Mouse (Mus musculus) C2C12 (cell line): ENCODE data around the gene Specc1l. TPM values are rescaled to one million over a fixed set of nuclear protein-coding genes. Genes with fewer than 3 reads are reported as not detected.
A peak's percentile ranks its signal among the peaks of the same experiment; 100 is the strongest.

Experiments
- H3K27me3 ChIP-seq: one replicate; pipeline ENCODE4 v1.6.1; 2011; ENCODE audit not compliant: control insufficient read depth, insufficient read depth, insufficient read length
- H3K36me3 ChIP-seq: one replicate; pipeline ENCODE4 v1.6.1; 2011; ENCODE audit not compliant: control insufficient read depth, insufficient read depth
- H3K4me3 ChIP-seq: one replicate; pipeline ENCODE4 v1.5.1; 2011; ENCODE audit warnings: mild to moderate bottlenecking, control low read depth; ENCODE audit not compliant: poor library complexity, insufficient read depth, severe bottlenecking
- H3K79me2 ChIP-seq: one replicate; pipeline ENCODE4 v1.6.1; 2011; ENCODE audit not compliant: control insufficient read depth, insufficient read depth
- H3K79me3 ChIP-seq: one replicate; pipeline ENCODE4 v1.6.1; 2011; ENCODE audit warnings: low read depth, control low read depth
- H3ac ChIP-seq: one replicate; pipeline ENCODE3; 2011; ENCODE audit warnings: low read depth; ENCODE audit not compliant: control insufficient read depth, insufficient read length
- CEBPB ChIP-seq: IDR thresholded peaks from one replicate; pipeline ENCODE4 v1.6.1; 2011; ENCODE audit warnings: low read depth, mild to moderate bottlenecking, control low read depth, moderate library complexity
- CTCF ChIP-seq: IDR thresholded peaks from one replicate; pipeline ENCODE4 v1.5.1; 2011; ENCODE audit not compliant: control insufficient read depth, insufficient read depth, insufficient read length
- FOSL1 ChIP-seq: IDR thresholded peaks from one replicate; pipeline ENCODE4 v1.8.0; 2011; ENCODE audit warnings: mild to moderate bottlenecking, low read length; ENCODE audit not compliant: poor library complexity, insufficient read depth, severe bottlenecking
- MAX ChIP-seq: IDR thresholded peaks from one replicate; pipeline ENCODE4 v1.6.1; 2011; ENCODE audit warnings: mild to moderate bottlenecking, control low read depth
- MYOD1 ChIP-seq: IDR thresholded peaks from one replicate; pipeline ENCODE4 v1.6.1; 2011; ENCODE audit warnings: low read depth; ENCODE audit not compliant: control insufficient read depth, insufficient read length
- MYOG ChIP-seq: IDR thresholded peaks from one replicate; pipeline ENCODE4 v1.6.1; 2011; ENCODE audit not compliant: control insufficient read depth, insufficient read length; ENCODE audit errors: extremely low read depth
- USF1 ChIP-seq: IDR thresholded peaks from one replicate; pipeline ENCODE4 v1.6.1; 2011; ENCODE audit warnings: low read depth, mild to moderate bottlenecking, control low read depth, moderate library complexity
- polyA plus RNA-seq: library from polyadenylated mRNA; unstranded; fragments of >200 nt; fragmentation: generic; extraction: Trizol; gene quantifications from one replicate; pipeline ENCODE4 v1.2.1, GENCODE M21; 2012; ENCODE audit warnings: missing spikeins

Specc1l gene
- polyA plus RNA-seq, 1 experiment = 19.1 TPM

- no peak overlapping the region for H3ac ChIP-seq
- TF ChIP-seq MYOD1 = no peak
- TF ChIP-seq MAX = no peak
- TF ChIP-seq USF1 = no peak
- TF ChIP-seq CEBPB = no peak
- no peak for TF ChIP-seq MYOG
- no peak for TF ChIP-seq CTCF
- no peak for TF ChIP-seq FOSL1
- H3K36me3 ChIP-seq = peaks cover 43% of the 10 kb centered on the region
- H3K27me3 ChIP-seq = no peaks in the 10 kb centered on the region
- H3K4me3 ChIP-seq = no peak overlapping the region
- no peaks in the 10 kb centered on the region for H3K79me3 ChIP-seq
- H3K79me2 ChIP-seq = peaks cover 5% of the 10 kb centered on the region
Measured at GRCm38 (mm10) chr10:75255091-75255490, 43.2 kb downstream of the Specc1l start.

DNA sequence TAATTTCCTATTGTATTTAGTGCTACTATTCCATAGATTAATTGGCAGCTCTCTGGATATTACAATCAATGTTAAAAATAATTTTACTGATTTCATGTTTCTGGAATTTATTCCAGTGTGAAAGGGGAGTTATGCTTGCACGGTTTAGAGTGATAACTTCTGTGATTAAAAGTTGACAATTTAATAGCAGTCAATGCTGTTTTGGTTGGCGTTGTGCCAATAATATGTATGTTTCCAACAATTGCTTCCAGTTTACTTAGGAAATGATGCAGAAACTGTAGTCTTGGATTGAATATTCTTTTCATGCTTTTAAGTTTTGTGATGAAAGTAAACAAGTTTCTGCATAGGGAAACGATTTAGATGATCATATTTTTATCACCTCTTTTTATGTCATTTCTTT is 45.5 kb downstream of the Specc1l start:
- TF ChIP-seq MYOD1 = no peak
- no peak for TF ChIP-seq MYOG
- TF ChIP-seq FOSL1 = no peak
- no peak for TF ChIP-seq CEBPB
- no peak for TF ChIP-seq MAX
- TF ChIP-seq USF1 = no peak
- TF ChIP-seq CTCF = no peak
- H3ac ChIP-seq = no peak overlapping the region
- H3K4me3 ChIP-seq = no peak overlapping the region
- H3K36me3 ChIP-seq = peaks cover 66% of the 10 kb centered on the region
- peaks cover 5% of the 10 kb centered on the region for H3K79me2 ChIP-seq
- H3K27me3 ChIP-seq = no peaks in the 10 kb centered on the region
- H3K79me3 ChIP-seq = no peaks in the 10 kb centered on the region

DNA sequence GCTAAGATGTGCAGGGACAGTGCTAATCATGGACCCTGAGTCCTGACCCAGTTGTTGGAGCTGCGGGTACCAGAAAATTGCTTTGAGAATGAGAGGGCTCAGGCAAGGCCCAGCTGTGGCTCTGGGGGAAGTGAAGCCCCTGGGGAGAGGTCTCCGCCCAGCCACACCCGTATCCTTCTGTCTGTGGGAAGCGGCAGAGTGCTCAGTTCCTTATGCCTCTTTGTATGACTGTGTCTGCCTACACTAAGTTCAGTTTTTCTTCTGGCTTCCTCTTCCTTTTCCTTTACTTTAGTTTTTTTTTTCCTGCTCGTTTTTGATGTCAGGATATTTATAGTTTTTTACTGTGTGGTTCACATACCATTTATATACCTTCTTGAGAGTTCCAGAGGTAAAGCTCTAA is 46.4 kb downstream of the Specc1l start:
- H3ac ChIP-seq = no peak overlapping the region
- H3K27me3 ChIP-seq = no peaks in the 10 kb centered on the region
- TF ChIP-seq MYOD1 = peak; percentile 23
- TF ChIP-seq CTCF = no peak
- TF ChIP-seq MYOG = no peak
- TF ChIP-seq CEBPB = no peak
- TF ChIP-seq FOSL1 = no peak
- TF ChIP-seq USF1 = no peak
- no peak for TF ChIP-seq MAX
- no peaks in the 10 kb centered on the region for H3K79me3 ChIP-seq
- H3K79me2 ChIP-seq = no peaks in the 10 kb centered on the region
- H3K36me3 ChIP-seq = peaks cover 73% of the 10 kb centered on the region
- no peak overlapping the region for H3K4me3 ChIP-seq

DNA sequence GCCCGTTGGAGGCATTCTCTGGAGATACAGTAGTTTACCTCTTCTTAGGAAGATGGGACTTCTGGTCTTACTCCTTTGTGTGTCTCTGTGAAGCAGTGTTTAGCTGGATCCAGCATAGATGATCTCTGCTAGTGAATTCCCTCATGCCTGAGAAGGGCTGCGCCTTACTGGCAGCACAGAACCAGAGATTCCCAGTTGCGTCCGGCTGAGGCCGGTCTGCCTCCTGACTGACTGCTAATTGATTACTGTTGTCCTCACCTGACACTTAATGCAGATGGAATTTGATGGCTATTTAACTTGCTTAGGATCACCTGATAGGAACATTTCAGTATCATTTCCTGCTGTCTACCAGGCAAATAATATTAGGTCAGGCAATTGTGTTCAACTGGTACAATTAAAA is 49.4 kb downstream of the Specc1l start:
- peaks cover 88% of the 10 kb centered on the region for H3K36me3 ChIP-seq
- H3ac ChIP-seq = no peak overlapping the region
- no peaks in the 10 kb centered on the region for H3K79me3 ChIP-seq
- TF ChIP-seq FOSL1 = no peak
- TF ChIP-seq CTCF = no peak
- TF ChIP-seq CEBPB = no peak
- TF ChIP-seq USF1 = no peak
- TF ChIP-seq MYOG = no peak
- no peak for TF ChIP-seq MAX
- no peak for TF ChIP-seq MYOD1
- H3K27me3 ChIP-seq = no peaks in the 10 kb centered on the region
- H3K79me2 ChIP-seq = no peaks in the 10 kb centered on the region
- H3K4me3 ChIP-seq = no peak overlapping the region

DNA sequence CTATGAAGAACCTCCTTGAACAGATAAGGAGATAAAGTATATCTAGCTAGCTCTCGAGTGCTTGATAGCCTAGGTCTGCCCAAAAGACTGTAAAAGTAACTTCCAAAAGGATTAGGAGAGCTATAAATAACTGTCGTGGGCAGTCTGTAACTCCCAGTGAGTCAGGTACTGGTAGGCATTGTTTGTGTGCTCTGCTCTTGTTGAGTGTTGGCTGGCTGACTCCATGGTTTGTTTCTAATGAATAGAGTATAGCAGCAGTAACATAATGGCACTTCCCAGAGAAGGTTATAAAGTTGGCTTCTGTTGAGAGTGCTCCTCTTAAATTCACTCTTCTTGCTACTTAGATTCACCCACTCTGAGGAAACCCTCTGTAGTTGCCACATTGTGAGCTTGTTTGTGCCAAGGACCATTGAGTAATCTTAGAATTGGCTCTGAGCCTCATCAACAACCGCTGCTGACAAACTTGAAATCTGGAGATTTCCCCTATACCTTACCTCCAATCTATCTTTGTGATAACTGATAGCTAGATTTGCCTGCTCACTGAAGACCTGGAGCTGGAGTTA is 53.2 kb downstream of the Specc1l start:
- TF ChIP-seq MYOD1 (no peak), CTCF (no peak), USF1 (no peak), MYOG (no peak), FOSL1 (no peak), CEBPB (no peak), MAX (no peak)

GRCm38 (mm10) chr10:75273020-75273419 is 61.1 kb downstream of the Specc1l start:
- H3K27me3 ChIP-seq = no peaks in the 10 kb centered on the region
- H3K79me3 ChIP-seq = no peaks in the 10 kb centered on the region
- H3K4me3 ChIP-seq = no peak overlapping the region
- H3ac ChIP-seq = no peak overlapping the region
- H3K36me3 ChIP-seq = peaks cover 70% of the 10 kb centered on the region
- no peaks in the 10 kb centered on the region for H3K79me2 ChIP-seq
- TF ChIP-seq FOSL1 (no peak), CEBPB (no peak), USF1 (no peak), MYOD1 (no peak), CTCF (no peak), MAX (no peak), MYOG (no peak)

More for the DNA sequence above, 53.2 kb downstream of the Specc1l start:
- no peaks in the 10 kb centered on the region for H3K79me2 ChIP-seq
- no peaks in the 10 kb centered on the region for H3K79me3 ChIP-seq
- H3K4me3 ChIP-seq = no peak overlapping the region
- no peak overlapping the region for H3ac ChIP-seq
- H3K36me3 ChIP-seq = peaks cover 97% of the 10 kb centered on the region
- H3K27me3 ChIP-seq = no peaks in the 10 kb centered on the region
